Mouse (Mus musculus): ENCODE data around the gene Itpr1. TPM values are rescaled to one million over a fixed set of nuclear protein-coding genes. Genes with fewer than 3 reads are reported as not detected.

Gene Itpr1
- total RNA-seq, 1 experiment from 2014 or later, result 100 TPM

DNA sequence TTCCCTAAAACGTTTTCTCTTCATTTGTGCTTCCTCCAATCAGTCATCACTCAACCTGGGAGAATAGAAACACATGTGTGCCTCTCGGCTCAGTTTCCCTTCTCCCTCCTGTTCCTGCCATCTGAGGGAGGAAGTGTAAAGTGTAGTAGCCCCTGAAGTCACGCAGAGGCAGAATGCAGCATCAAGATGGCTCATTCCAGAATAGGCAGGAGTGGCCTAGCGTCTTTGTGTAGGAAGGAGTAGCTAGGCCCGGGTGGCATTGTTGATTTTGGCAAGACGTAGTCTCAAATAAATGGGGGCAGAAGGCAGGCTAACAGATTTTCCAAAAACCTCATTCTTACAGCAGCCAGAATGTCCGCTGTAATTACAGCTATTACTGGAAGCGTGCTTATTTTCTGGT lies 24.7 kb downstream of the Itpr1 start:
- ATAC-seq (replicated peaks; ENCODE audit: low read depth, poor library complexity, severe bottlenecking), result no peak; the same call in 1 of the 2 replicates

DNA sequence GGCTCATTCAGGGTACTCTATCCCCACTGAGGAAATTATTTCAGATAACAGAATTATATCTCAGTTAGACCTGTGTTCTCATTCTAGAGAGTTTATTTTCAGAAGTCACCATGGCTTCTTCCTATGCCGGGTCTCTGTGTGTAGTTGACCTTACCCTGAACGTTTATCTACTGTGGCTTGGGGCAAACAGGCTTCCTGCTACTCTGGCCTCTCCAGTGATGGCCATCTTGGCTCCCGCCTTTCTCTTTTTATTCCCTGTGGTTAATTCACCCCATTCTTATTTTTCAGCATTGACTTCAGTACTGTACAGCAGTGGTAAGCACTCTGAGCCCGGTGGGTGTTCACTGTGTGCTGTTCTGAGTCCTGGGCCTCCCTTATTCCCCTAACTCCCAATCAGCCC lies 25.1 kb downstream of the Itpr1 start:
- ATAC-seq (replicated peaks; ENCODE audit: low read depth, poor library complexity, severe bottlenecking), result no peak

- no peak for ATAC-seq (replicated peaks; ENCODE audit: low read depth, poor library complexity, severe bottlenecking)
These were observed 26.2 kb downstream of the Itpr1 start for GRCm38 (mm10) chr6:108239056-108239455.

GRCm38 (mm10) chr6:108240004-108240403 lies 27.1 kb downstream of the Itpr1 start:
- ATAC-seq (replicated peaks; ENCODE audit: low read depth, poor library complexity, severe bottlenecking), result no peak

DNA sequence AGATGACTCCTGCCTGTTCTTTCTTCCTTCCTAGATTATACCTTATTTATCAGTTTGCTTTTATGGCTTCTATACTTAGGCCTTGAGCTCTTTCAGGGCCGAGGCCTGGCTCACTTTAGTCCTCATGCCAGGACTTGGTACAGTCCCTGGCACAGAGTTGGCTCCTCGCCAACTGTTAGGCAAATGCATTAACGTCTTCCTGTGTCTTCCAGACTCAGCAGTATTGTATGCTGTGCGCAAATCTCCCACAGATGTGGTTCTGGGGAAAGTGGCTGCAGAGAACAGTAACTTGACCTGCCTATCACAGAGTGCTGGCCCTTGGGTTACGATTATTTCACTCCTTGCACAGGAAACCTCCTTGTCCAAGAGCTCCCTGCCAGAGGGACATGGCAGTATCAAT lies 27.9 kb downstream of the Itpr1 start:
- 0 out of 2 replicates have a peak, but pooled peaks have one; percentile 29 for ATAC-seq (replicated peaks; ENCODE audit: low read depth, poor library complexity, severe bottlenecking)

DNA sequence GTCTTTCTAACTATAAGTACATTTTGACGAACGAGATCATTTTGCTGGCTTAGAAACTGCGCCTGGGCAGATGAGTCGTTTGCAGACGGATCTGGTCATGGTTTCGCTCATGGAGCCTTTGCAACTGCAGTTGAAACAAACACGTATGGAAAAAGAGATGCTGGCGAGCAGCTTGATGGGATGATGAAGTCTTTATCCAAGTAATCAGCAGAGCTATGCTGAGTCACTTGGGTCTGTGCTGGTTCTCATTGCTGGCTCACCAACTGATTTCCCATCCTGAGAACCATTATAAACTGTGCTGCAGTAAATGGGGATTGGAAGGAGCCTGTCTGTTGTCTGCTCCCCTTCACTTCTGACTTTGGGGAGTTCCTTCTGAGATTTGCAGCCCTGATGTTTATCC lies 31.7 kb downstream of the Itpr1 start:
- no peak for ATAC-seq (replicated peaks; ENCODE audit: low read depth, poor library complexity, severe bottlenecking)

GRCm38 (mm10) chr6:108246369-108247085 lies 33.6 kb downstream of the Itpr1 start:
- peak; percentile 43 for ATAC-seq (replicated peaks; ENCODE audit: low read depth, poor library complexity, severe bottlenecking)

DNA sequence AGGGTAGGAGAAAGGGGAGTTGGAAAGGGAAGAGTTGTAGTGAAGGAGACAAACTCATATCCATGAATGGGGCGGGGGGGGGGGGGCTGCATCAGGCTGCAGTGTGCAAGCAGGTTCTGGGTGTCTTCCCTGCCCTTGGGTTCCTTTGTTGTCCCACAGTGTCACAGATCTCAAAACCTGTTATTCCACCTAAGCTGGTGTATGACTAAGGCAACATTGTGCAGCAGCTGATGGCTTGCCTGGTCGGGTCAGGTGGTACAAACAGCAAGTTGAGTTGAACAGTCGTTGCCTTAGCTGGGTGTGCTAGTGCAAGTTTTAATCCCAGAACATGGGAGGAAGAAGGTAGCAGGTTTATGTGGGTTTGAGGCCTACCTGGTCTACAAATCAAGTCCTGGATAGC lies 34.3 kb downstream of the Itpr1 start:
- ATAC-seq (replicated peaks; ENCODE audit: low read depth, poor library complexity, severe bottlenecking), result no peak

- ATAC-seq (replicated peaks; ENCODE audit: low read depth, poor library complexity, severe bottlenecking), result no peak
These were observed 35.6 kb downstream of the Itpr1 start for GRCm38 (mm10) chr6:108248519-108248918.

GRCm38 (mm10) chr6:108249031-108249917 lies 36.4 kb downstream of the Itpr1 start:
- ATAC-seq (replicated peaks; ENCODE audit: low read depth, poor library complexity, severe bottlenecking), result peak; percentile 59

GRCm38 (mm10) chr6:108249918-108250225 lies 37.0 kb downstream of the Itpr1 start:
- ATAC-seq (replicated peaks; ENCODE audit: low read depth, poor library complexity, severe bottlenecking), result no peak

GRCm38 (mm10) chr6:108250416-108250815 lies 37.5 kb downstream of the Itpr1 start:
- no peak for ATAC-seq (replicated peaks; ENCODE audit: low read depth, poor library complexity, severe bottlenecking)

GRCm38 (mm10) chr6:108252565-108253360 lies 39.9 kb downstream of the Itpr1 start:
- ATAC-seq (replicated peaks; ENCODE audit: low read depth, poor library complexity, severe bottlenecking), result no peak

GRCm38 (mm10) chr6:108254132-108255064 lies 41.5 kb downstream of the Itpr1 start:
- no peak for ATAC-seq (replicated peaks; ENCODE audit: low read depth, poor library complexity, severe bottlenecking)

DNA sequence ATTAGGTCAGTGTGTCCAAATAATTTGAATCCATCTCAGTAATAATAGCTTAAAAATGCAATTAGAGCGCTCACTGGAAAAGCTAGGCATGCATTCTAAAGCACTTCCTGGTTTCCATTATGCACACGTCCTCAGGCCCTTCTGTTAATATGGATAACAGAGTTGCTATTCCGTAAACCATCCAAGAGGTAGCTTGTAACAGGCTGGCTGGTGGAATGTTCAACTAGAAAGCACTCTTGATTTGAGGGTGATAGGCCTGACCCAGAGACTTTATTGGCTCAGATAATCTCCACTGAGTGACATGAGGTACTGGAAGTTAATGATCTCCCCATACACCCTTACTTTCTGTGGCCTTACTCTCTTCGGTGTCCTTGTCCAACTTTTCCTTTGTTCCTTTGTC lies 43.0 kb downstream of the Itpr1 start:
- no peak for ATAC-seq (replicated peaks; ENCODE audit: low read depth, poor library complexity, severe bottlenecking)

DNA sequence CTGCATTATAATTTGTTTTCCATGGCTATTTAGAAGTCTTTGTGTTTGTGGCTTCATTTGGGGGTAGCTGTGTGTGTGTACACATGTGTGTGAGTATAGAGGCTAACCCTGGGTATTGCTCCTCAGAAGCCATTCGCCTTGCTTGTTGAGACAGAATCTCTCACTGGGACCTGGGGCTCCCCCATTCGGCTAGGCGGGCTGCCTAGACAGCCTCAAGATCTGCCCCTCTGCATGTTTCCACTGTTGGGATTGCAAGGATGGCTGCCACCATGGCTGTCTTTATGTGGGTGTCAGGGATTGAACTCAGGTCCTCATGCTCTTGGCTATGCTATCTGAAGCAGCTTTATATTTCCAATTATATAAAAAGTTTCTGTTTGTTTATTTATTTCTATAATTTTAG lies 44.3 kb downstream of the Itpr1 start:
- ATAC-seq (replicated peaks; ENCODE audit: low read depth, poor library complexity, severe bottlenecking), result no peak

GRCm38 (mm10) chr6:108258631-108259030 lies 45.7 kb downstream of the Itpr1 start:
- ATAC-seq (replicated peaks; ENCODE audit: low read depth, poor library complexity, severe bottlenecking), result no peak

GRCm38 (mm10) chr6:108259671-108260070 lies 46.8 kb downstream of the Itpr1 start:
- no peak for ATAC-seq (replicated peaks; ENCODE audit: low read depth, poor library complexity, severe bottlenecking)

DNA sequence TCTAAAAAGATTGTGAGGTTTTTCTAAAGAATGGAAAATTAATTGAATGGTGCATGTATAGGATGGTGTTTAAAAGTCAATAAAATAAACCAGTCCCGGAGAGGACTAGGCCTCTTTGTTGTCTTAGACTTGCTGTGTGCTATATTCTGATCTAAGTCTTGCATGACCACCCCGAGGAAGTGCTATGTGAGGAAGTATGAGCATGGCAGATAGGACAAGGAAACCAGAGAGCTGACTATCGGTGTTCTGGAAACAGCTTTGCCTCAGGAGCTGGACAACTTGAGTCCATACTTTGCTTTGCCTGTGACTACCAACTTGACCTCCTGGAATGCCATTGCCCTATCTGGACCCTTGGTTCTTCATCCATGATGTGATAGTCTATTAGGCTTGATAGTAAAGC lies 48.6 kb downstream of the Itpr1 start:
- 0 out of 2 replicates have a peak, but pooled peaks have one; percentile 47 for ATAC-seq (replicated peaks; ENCODE audit: low read depth, poor library complexity, severe bottlenecking)

- no peak for ATAC-seq (replicated peaks; ENCODE audit: low read depth, poor library complexity, severe bottlenecking)
These were observed 51.3 kb downstream of the Itpr1 start for GRCm38 (mm10) chr6:108264164-108264563.

Data from common myeloid progenitor, adult 5-6 weeks (primary cell).